8 mouse cellular contexts compared by ENCODE assay signal in the genomic region with DNA sequence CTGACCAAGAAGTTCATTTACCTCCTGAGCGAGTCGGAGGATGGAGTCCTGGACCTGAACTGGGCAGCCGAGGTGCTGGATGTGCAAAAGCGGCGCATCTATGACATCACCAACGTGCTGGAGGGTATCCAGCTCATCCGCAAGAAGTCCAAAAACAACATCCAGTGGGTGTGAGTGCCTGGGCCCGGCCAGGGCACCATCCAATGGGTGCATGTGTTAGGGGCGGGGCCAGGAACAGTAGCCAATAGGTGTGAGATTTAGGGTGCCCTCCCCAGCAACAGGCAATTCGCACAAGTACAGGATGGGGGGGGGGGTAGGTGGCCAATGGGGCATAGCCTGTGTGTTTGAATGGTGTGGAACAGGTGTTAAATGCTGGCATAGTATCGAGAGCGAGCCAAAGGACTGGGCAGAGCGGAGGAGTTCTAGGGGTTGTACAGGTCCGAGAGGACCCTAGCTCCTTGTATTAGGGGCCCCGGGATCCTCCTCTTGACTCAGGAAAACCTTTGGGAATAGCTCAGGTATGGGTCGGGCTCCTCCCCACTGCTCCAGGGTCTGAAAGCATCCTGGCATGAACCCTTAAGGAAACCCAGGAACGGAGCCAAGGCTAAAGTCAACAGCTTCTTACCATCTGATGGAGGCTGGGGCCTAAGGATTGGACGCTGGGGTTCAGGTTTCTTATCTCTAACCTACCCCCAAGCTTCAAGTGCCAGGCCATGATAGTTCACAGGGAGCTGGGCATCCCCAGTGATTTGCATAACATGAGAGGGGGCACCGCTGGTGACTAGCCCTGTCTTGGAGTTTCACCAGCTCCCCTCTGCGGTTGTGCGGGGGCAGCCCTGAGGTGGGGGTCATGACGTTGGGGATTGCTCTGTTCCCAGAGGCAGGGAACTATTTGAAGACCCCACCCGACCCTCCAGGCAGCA. TPM values are rescaled to one million over a fixed set of nuclear protein-coding genes. Genes with fewer than 3 reads are reported as not detected.
DNase-seq lines count a peak whose midpoint lies in the region; ATAC-seq and TF ChIP-seq lines count a peak whose summit lies in the region.

No protein-coding gene starts in this region.

- peak; percentile 45; the same call in 1 of the 2 replicates for TF ChIP-seq POLR2A in embryonic fibroblast, embryonic 13.5 days (IDR thresholded peaks at IDR 0.05; ENCODE audit: low read depth, low read length)

- no peaks in the 10 kb centered on the region for H3K9me3 ChIP-seq in limb, embryonic 15.5 days
- H3K9me3 ChIP-seq in midbrain, embryonic 16.5 days (replicated peaks; ENCODE audit: control insufficient read depth, low read length, poor library complexity, severe bottlenecking) = no peaks in the 10 kb centered on the region

- ATAC-seq in limb, embryonic 15.5 days (ENCODE audit: insufficient number of reproducible peaks, low FRiP score, low TSS enrichment, low read depth) = peak; percentile 84
- peak; percentile 76 for ATAC-seq in midbrain, embryonic 16.5 days

- peak overlapping the region; percentile 5; the same call in 1 of the 2 replicates for H3K27ac ChIP-seq in embryonic fibroblast, embryonic 13.5 days (ENCODE audit: insufficient read depth, low read length)
- peak overlapping the region; percentile 73 for H3K27ac ChIP-seq in limb, embryonic 15.5 days
- no peak overlapping the region for H3K27ac ChIP-seq in midbrain, embryonic 16.5 days (ENCODE audit: low read length)

- peak; percentile 81 for DNase-seq in urinary bladder, postnatal 14 days (ENCODE audit: low spot score)
- DNase-seq in urinary bladder, adult 2 months (ENCODE audit: low spot score) = no peak
- peak; percentile 74 to 82 for DNase-seq in heart, adult 9 months (ENCODE audit: low spot score in 2 of 2)
- DNase-seq in kidney, adult 9 months = peak; percentile 94
- DNase-seq in spleen, postnatal 36 days (ENCODE audit: low spot score in 2 of 2) = peak; percentile 95 to 96

- H3K27me3 ChIP-seq in limb, embryonic 15.5 days = no peaks in the 10 kb centered on the region
- no peaks in the 10 kb centered on the region for H3K27me3 ChIP-seq in midbrain, embryonic 16.5 days (ENCODE audit: control insufficient read depth, insufficient read depth, low read depth, low read length)

- 20% methylated on average over 23 of the region's 23 CpGs for WGBS in limb, embryonic 15.5 days
- 23% methylated on average over 23 of the region's 23 CpGs for WGBS in midbrain, embryonic 16.5 days

- TF ChIP-seq CTCF in embryonic fibroblast, embryonic 13.5 days (IDR thresholded peaks at IDR 0.05; ENCODE audit: borderline replicate concordance, insufficient read depth, low read length) = no peak

- peak overlapping the region; percentile 55 for H3K4me2 ChIP-seq in limb, embryonic 15.5 days
- peak overlapping the region; percentile 54 for H3K4me2 ChIP-seq in midbrain, embryonic 16.5 days (ENCODE audit: low read length)

- H3K9ac ChIP-seq in limb, embryonic 15.5 days = no peak overlapping the region
- H3K9ac ChIP-seq in midbrain, embryonic 16.5 days (ENCODE audit: low read depth, low read length) = peak overlapping the region; percentile 42; the same call in 1 of the 2 replicates

- no peak overlapping the region for H3K4me3 ChIP-seq in embryonic fibroblast, embryonic 13.5 days (ENCODE audit: insufficient read depth, low read length)
- peak overlapping the region; percentile 38 for H3K4me3 ChIP-seq in limb, embryonic 15.5 days
- peak overlapping the region; percentile 27 for H3K4me3 ChIP-seq in midbrain, embryonic 16.5 days (ENCODE audit: low read depth, low read length)

- no peaks in the 10 kb centered on the region for H3K36me3 ChIP-seq in limb, embryonic 15.5 days
- no peaks in the 10 kb centered on the region for H3K36me3 ChIP-seq in midbrain, embryonic 16.5 days (ENCODE audit: control insufficient read depth, insufficient read depth, low read length)

- H3K4me1 ChIP-seq in embryonic fibroblast, embryonic 13.5 days (ENCODE audit: control insufficient read depth, insufficient read depth, low read length) = peaks cover 16% of the 10 kb centered on the region
- peaks cover 45% of the 10 kb centered on the region for H3K4me1 ChIP-seq in limb, embryonic 15.5 days
- no peaks in the 10 kb centered on the region for H3K4me1 ChIP-seq in midbrain, embryonic 16.5 days (ENCODE audit: control insufficient read depth, insufficient read depth, low read length)

RNA-seq across cellular contexts. Expression of a gene that starts 8.5 kb away (rescaled TPM):
- 0.50 TPM in 2 replicates for polyA plus RNA-seq in urinary bladder, adult 2 months (2012; rRNA removed)
- polyA plus RNA-seq in embryonic fibroblast, embryonic 13.5 days (2011; ENCODE audit: insufficient read length, low read depth, missing spikeins) = 0.78 and 1.1 TPM in 2 replicates
- 10.0 and 14.5 TPM in 2 replicates for polyA plus RNA-seq in limb, embryonic 15.5 days (2015; fragmentation: Nextera tagmentation; extraction: Ambion mirVana)
- polyA plus RNA-seq in midbrain, embryonic 16.5 days (2015; fragmentation: Nextera tagmentation; extraction: Ambion mirVana) = 1.4 and 1.6 TPM in 2 replicates

RNA-seq across cellular contexts. Expression of a gene that starts 25.5 kb away (rescaled TPM):
- 11.7 and 11.8 TPM in 2 replicates for polyA plus RNA-seq in urinary bladder, adult 2 months (2012; rRNA removed)
- polyA plus RNA-seq in embryonic fibroblast, embryonic 13.5 days (2011; ENCODE audit: insufficient read length, low read depth, missing spikeins) = 7.0 and 8.5 TPM in 2 replicates
- polyA plus RNA-seq in limb, embryonic 15.5 days (2015; fragmentation: Nextera tagmentation; extraction: Ambion mirVana) = 15.4 and 19.0 TPM in 2 replicates
- 4.5 and 5.1 TPM in 2 replicates for polyA plus RNA-seq in midbrain, embryonic 16.5 days (2015; fragmentation: Nextera tagmentation; extraction: Ambion mirVana)

RNA-seq across cellular contexts. Expression of a gene that starts 37.4 kb away (rescaled TPM):
- 272 and 386 TPM in 2 replicates for polyA plus RNA-seq in urinary bladder, adult 2 months (2012; rRNA removed)
- polyA plus RNA-seq in embryonic fibroblast, embryonic 13.5 days (2011; ENCODE audit: insufficient read length, low read depth, missing spikeins) = 201 and 239 TPM in 2 replicates
- 488 and 490 TPM in 2 replicates for polyA plus RNA-seq in limb, embryonic 15.5 days (2015; fragmentation: Nextera tagmentation; extraction: Ambion mirVana)
- 110 and 114 TPM in 2 replicates for polyA plus RNA-seq in midbrain, embryonic 16.5 days (2015; fragmentation: Nextera tagmentation; extraction: Ambion mirVana)
